Mouse (Mus musculus): Measurements from ENCODE around the gene Zdhhc13. TPM values are rescaled to one million over a fixed set of nuclear protein-coding genes. Genes with fewer than 3 reads are reported as not detected.

Zdhhc13 gene
- polyA plus RNA-seq, 1 experiment: 12.5 TPM

- Histone ChIP-seq H3K27ac (ENCODE audit: control insufficient read depth, insufficient read depth, low read depth, low read length, poor library complexity) (no peak overlapping the region), H3K4me3 (replicated peaks; ENCODE audit: control insufficient read depth, low read depth, low read length) (no peak overlapping the region), H3K4me1 (ENCODE audit: control insufficient read depth, insufficient read depth, low read length) (no peaks in the 10 kb centered on the region)
- WGBS: 89% methylated on average over 2 of the region's 2 CpGs
- TF ChIP-seq CTCF (IDR thresholded peaks at IDR 0.05; ENCODE audit: control insufficient read depth, insufficient read depth, low read length): no peak
Observed at GRCm38 (mm10) chr7:48840545-48840944, 51.7 kb downstream of the Zdhhc13 start.

GRCm38 (mm10) chr7:48841538-48841937 lies 52.7 kb downstream of the Zdhhc13 start:
- TF ChIP-seq POLR2A (IDR thresholded peaks at IDR 0.05; ENCODE audit: borderline replicate concordance, control insufficient read depth, low read depth, low read length): no peak
- no peak for TF ChIP-seq CTCF (IDR thresholded peaks at IDR 0.05; ENCODE audit: control insufficient read depth, insufficient read depth, low read length)
- Histone ChIP-seq H3K4me1 (ENCODE audit: control insufficient read depth, insufficient read depth, low read length) (no peaks in the 10 kb centered on the region), H3K4me3 (replicated peaks; ENCODE audit: control insufficient read depth, low read depth, low read length) (no peak overlapping the region), H3K27ac (ENCODE audit: control insufficient read depth, insufficient read depth, low read depth, low read length, poor library complexity) (no peak overlapping the region)
- 78% methylated on average over 4 of the region's 4 CpGs for WGBS

GRCm38 (mm10) chr7:48842353-48842752 lies 53.5 kb downstream of the Zdhhc13 start:
- H3K27ac ChIP-seq (ENCODE audit: control insufficient read depth, insufficient read depth, low read depth, low read length, poor library complexity): no peak overlapping the region
- 76% methylated on average over 3 of the region's 3 CpGs for WGBS
- H3K4me3 ChIP-seq (replicated peaks; ENCODE audit: control insufficient read depth, low read depth, low read length): no peak overlapping the region
- H3K4me1 ChIP-seq (ENCODE audit: control insufficient read depth, insufficient read depth, low read length): no peaks in the 10 kb centered on the region
- TF ChIP-seq POLR2A (IDR thresholded peaks at IDR 0.05; ENCODE audit: borderline replicate concordance, control insufficient read depth, low read depth, low read length) (no peak), CTCF (IDR thresholded peaks at IDR 0.05; ENCODE audit: control insufficient read depth, insufficient read depth, low read length) (no peak)

- no peak overlapping the region for H3K27ac ChIP-seq (ENCODE audit: control insufficient read depth, insufficient read depth, low read depth, low read length, poor library complexity)
Observed at GRCm38 (mm10) chr7:48843541-48843940, 54.7 kb downstream of the Zdhhc13 start.

GRCm38 (mm10) chr7:48845213-48845973 lies 56.6 kb downstream of the Zdhhc13 start:
- H3K4me1 ChIP-seq (ENCODE audit: control insufficient read depth, insufficient read depth, low read length): no peaks in the 10 kb centered on the region
- 89% methylated on average over 12 of the region's 12 CpGs for WGBS
- H3K4me3 ChIP-seq (replicated peaks; ENCODE audit: control insufficient read depth, low read depth, low read length): no peak overlapping the region
- no peak for TF ChIP-seq POLR2A (IDR thresholded peaks at IDR 0.05; ENCODE audit: borderline replicate concordance, control insufficient read depth, low read depth, low read length)
- TF ChIP-seq CTCF (IDR thresholded peaks at IDR 0.05; ENCODE audit: control insufficient read depth, insufficient read depth, low read length): no peak
- no peak overlapping the region for H3K27ac ChIP-seq (ENCODE audit: control insufficient read depth, insufficient read depth, low read depth, low read length, poor library complexity)

More at GRCm38 (mm10) chr7:48843541-48843940, 54.7 kb downstream of the Zdhhc13 start:
- TF ChIP-seq CTCF (IDR thresholded peaks at IDR 0.05; ENCODE audit: control insufficient read depth, insufficient read depth, low read length): no peak
- no peak for TF ChIP-seq POLR2A (IDR thresholded peaks at IDR 0.05; ENCODE audit: borderline replicate concordance, control insufficient read depth, low read depth, low read length)
- 90% methylated on average over 5 of the region's 5 CpGs for WGBS
- H3K4me1 ChIP-seq (ENCODE audit: control insufficient read depth, insufficient read depth, low read length): no peaks in the 10 kb centered on the region
- no peak overlapping the region for H3K4me3 ChIP-seq (replicated peaks; ENCODE audit: control insufficient read depth, low read depth, low read length)

- Histone ChIP-seq H3K4me3 (replicated peaks; ENCODE audit: control insufficient read depth, low read depth, low read length) (no peak overlapping the region), H3K27ac (ENCODE audit: control insufficient read depth, insufficient read depth, low read depth, low read length, poor library complexity) (no peak overlapping the region), H3K4me1 (ENCODE audit: control insufficient read depth, insufficient read depth, low read length) (no peaks in the 10 kb centered on the region)
- TF ChIP-seq CTCF (IDR thresholded peaks at IDR 0.05; ENCODE audit: control insufficient read depth, insufficient read depth, low read length) (no peak), POLR2A (IDR thresholded peaks at IDR 0.05; ENCODE audit: borderline replicate concordance, control insufficient read depth, low read depth, low read length) (no peak)
- 71% methylated on average over 6 of the region's 6 CpGs for WGBS
Observed at GRCm38 (mm10) chr7:48846755-48847154, 58.0 kb downstream of the Zdhhc13 start.

GRCm38 (mm10) chr7:48847820-48848650 lies 59.2 kb downstream of the Zdhhc13 start, which contains the start of gene Csrp3:
TSS of gene Csrp3 (minus strand) at chr7:48848033.
- H3K27ac ChIP-seq (ENCODE audit: control insufficient read depth, insufficient read depth, low read depth, low read length, poor library complexity): no peak within 1 kb of the TSS
- WGBS: 75% methylated on average over 11 of the region's 11 CpGs
- no peaks in the 10 kb centered on the region for H3K4me1 ChIP-seq (ENCODE audit: control insufficient read depth, insufficient read depth, low read length)
- no peak for TF ChIP-seq POLR2A (IDR thresholded peaks at IDR 0.05; ENCODE audit: borderline replicate concordance, control insufficient read depth, low read depth, low read length)
- TF ChIP-seq CTCF (IDR thresholded peaks at IDR 0.05; ENCODE audit: control insufficient read depth, insufficient read depth, low read length): no peak
- no peak within 1 kb of the TSS for H3K4me3 ChIP-seq (replicated peaks; ENCODE audit: control insufficient read depth, low read depth, low read length)

GRCm38 (mm10) chr7:48851529-48852104 lies 62.8 kb downstream of the Zdhhc13 start:
- Histone ChIP-seq H3K4me3 (replicated peaks; ENCODE audit: control insufficient read depth, low read depth, low read length) (no peak overlapping the region), H3K4me1 (ENCODE audit: control insufficient read depth, insufficient read depth, low read length) (no peaks in the 10 kb centered on the region), H3K27ac (ENCODE audit: control insufficient read depth, insufficient read depth, low read depth, low read length, poor library complexity) (no peak overlapping the region)
- TF ChIP-seq CTCF (IDR thresholded peaks at IDR 0.05; ENCODE audit: control insufficient read depth, insufficient read depth, low read length): no peak
- no peak for TF ChIP-seq POLR2A (IDR thresholded peaks at IDR 0.05; ENCODE audit: borderline replicate concordance, control insufficient read depth, low read depth, low read length)
- WGBS: 84% methylated on average over 6 of the region's 6 CpGs

Data from bone marrow, adult 2 months (tissue).